Mouse (Mus musculus) left cerebral cortex, postnatal 25 days (tissue): ENCODE data around the gene Lgals3bp. TPM values are rescaled to one million over a fixed set of nuclear protein-coding genes. Genes with fewer than 3 reads are reported as not detected.

ENCODE experiments used
- DNase-seq, 2 experiments: peaks; one replicate each; pipeline ENCODE4 v3.0.0; 2022; ENCODE audit warnings: low spot score in 2 of 2, mixed read lengths in 1 of 2
- intact Hi-C: fragments of 180-260 bp; cut with DNase I; formaldehyde crosslinking; loops from one replicate; pipeline ENCODE4 v1.15.1; 2025
- total RNA-seq, 2 experiments: library from RNA; stranded (reverse); gene quantifications; 2 replicates each; pipeline ENCODE4 v1.2.3; 2021

Gene Lgals3bp
- total RNA-seq, 2 experiments from 2014 or later, result 14.2 to 15.2 TPM

DNA sequence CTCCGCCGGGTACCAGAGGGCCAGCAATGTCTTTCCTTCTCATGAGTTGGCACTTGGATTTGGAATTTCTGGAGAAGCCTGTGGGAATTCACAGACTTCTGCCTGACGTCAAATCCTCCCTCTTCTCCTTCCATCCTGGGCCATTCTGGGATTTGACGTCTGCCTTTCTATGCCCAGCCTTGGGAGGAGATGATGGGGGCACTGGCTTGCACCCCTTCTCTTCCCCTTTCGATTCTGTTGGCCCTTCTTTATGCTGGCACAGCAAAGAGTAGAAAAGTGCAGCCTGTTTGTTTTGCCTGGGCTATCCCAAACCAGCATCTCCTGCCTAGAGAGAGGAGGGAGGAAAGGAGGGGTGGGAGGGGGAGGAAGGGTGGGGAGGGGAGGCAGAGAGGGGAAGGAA, 24.9 kb upstream of the Lgals3bp start:
- intact Hi-C loops, result loop anchor here (10.0 kb wide), 1 partner anchor 548 kb away; no protein-coding TSS in a partner anchor
- no peak for DNase-seq

DNA sequence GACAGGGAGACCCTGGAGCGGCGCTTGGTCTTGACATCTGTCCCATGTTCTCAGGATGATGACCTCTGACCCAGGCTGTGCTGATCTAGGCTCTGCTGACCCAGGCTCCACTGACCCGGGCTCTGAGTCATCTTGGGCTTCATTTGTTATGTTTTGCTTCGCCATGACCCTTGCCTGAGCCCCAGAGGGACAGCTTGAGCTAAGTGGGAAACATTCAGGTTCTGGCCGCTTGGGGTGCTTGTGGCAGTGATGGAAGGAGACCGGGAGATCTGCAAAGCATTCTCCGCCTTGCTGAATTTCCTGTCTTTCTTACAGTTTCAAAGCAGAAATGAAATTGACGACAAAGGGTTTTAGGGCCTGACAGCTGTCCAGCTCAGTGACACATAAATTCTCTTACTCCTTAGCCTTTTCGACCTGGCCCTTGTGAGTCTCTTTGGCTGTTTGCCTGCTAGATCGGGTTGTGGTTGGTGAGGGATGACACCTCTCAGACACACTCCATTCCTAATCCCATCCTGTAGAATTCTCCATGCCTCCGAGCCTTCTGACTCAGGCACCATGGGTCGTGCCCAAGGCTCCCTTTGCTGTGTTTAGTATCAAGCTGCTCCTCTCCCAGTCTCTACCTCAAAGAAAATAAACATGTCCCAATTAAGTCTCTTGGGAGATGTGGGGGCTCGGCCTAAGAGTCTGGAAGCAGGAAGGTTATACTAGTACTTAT, 22.9 kb upstream of the Lgals3bp start:
- intact Hi-C loops, result loop anchor here (1.0 to 10.0 kb wide), 3 partner anchors 19 to 550 kb away; no protein-coding TSS in a partner anchor
- DNase-seq, result no peak

DNA sequence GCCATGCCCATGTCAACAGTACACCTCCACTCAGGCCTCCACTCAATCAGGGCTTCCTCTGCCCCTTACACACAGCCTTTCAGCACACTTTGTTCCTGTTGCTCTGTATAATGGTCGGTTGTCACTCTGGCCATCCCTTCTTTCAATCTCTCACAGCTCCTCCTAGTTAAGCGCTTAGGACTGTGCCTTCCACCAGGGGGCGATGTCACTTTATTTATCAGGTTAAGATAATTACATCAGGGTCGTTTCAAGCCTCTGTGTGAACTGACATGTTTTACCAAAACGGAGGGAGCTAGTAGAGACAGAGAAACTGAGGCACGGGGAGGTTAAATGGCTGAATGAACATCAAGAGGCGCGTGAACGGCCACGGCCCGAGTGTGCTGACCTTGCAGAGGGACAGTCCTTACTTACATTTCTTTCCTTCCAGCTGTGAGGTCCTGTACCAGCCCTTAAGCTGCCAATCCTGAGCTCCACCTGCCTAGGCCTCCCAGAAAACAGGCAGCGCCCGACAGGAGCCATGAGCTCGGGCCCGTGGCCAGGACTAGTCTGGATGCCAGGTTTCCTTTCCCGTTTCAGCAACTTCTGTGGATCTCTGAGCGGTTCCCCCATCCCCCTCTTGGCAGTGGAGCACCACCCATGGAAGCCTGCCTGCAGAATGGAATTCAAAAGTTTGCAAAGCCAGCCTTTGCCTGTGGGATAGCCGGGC, 21.5 kb upstream of the Lgals3bp start:
- DNase-seq, result peak; percentile 74 to 87
- intact Hi-C loops, result loop anchor here (5.0 to 10.0 kb wide), 2 partner anchors 314 to 551 kb away; no protein-coding TSS in a partner anchor

GRCm38 (mm10) chr11:118420261-118420660, 18.4 kb upstream of the Lgals3bp start:
- intact Hi-C loops, result loop anchor here (5.0 to 10.0 kb wide), 2 partner anchors 317 to 555 kb away; no protein-coding TSS in a partner anchor

DNA sequence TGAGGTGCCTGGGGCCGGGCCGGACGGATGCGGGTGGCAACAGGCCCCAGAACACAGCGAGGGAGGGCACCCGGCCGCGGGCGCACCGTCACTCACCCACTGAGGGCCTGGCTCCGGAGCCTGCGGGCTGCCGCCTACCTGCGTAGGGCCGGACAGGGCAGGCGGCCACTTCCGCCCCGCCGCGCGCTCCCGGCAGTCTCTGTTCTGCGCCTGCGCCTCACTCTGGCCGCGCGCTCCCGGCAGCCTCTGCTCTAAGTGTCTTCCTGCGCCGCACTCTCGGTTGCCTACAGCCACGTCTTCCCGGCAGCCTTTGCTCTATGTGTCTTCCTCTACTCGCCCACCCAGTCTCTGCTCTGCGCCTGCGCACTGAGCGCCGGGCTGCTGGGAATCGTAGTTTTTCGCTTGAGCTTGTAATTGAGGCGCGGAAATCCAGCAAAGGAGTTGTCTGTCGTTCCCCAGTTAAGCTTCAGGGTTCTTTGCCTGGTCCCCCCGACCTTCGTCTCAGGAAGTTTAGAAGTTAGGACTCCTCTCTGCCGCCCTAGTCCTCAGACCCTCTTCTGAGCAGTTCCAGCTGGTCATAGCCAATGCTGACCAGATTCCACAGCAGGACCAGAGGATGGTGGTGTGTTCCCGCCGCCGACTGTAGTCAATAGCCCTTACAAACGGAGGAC, 17.1 kb upstream of the Lgals3bp start, which contains the start of gene Cant1:
TSS of gene Cant1 (minus strand) at position 253 of the 671 bp plus-strand sequence.
- peak; percentile 98 to 100 for DNase-seq
- intact Hi-C loops, result no loop called here

More at GRCm38 (mm10) chr11:118420261-118420660, 18.4 kb upstream of the Lgals3bp start:
- no peak for DNase-seq

GRCm38 (mm10) chr11:118418442-118418833, 16.5 kb upstream of the Lgals3bp start:
- DNase-seq, result no peak
- intact Hi-C loops, result no loop called here

DNA sequence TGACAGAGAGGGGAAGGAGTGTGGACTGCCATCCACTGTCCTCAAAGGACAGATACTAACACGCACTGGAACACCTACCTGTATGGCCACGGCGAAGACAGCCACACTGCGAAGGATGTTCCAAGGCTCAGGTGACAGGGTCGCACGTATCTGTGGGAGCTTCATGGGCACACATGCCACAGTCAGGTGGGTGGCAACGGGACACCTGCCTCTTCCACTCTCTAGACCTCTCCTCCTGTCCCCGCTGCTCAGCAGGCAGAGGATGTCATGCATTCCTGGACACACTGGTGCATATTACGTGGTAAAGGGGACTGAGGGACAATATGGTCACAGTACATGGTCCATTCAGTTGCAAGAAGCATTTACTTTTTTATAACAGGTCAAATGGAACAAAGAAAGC, 15.6 kb upstream of the Lgals3bp start:
- intact Hi-C loops, result no loop called here
- DNase-seq, result no peak

DNA sequence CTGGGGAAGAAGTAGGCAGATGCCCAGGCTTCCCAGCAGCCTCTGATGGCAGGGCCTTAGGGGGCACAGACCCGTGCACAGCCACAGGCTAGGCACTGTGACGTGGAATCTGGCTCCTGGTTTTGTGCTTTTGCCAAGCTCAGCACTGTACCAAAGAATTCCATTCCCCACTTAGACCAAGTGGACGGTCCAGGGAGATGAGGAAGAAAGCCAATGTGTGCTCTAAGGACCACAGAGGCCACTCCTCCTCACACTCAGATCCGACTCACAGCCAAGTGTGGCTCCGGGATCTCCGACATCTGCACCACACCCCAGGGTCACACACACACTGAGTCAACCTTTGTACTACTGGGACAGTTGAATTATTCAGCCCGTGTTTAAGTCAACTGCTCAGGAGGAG, 14.2 kb upstream of the Lgals3bp start:
- intact Hi-C loops, result no loop called here
- no peak for DNase-seq

- intact Hi-C loops, result no loop called here
- DNase-seq, result no peak
These were observed 13.7 kb upstream of the Lgals3bp start for GRCm38 (mm10) chr11:118415630-118416029.

- no peak for DNase-seq
- intact Hi-C loops, result no loop called here
These were observed 12.4 kb upstream of the Lgals3bp start for GRCm38 (mm10) chr11:118414270-118414669.

DNA sequence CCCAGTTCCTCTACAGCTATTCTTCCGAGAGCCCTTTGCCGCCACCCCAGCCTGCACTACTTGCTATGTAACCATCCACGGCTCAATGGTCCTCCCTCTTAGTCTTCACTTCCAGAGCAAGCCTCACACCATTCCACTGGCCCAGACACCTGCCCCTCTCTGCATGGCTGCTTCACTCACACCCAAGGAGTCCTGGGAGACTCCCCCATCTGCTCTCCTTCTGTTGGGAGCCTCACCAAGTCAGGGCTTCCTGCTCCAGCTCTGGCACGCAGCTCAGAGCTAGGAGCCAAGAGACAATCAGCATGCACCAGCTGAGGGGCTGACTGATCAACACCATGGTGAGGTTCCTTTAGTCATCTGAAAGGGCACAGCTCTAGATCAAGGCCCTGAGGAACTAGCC, 11.2 kb upstream of the Lgals3bp start:
- peak in 1 of 2 experiments; percentile 39 for DNase-seq
- intact Hi-C loops, result no loop called here

- intact Hi-C loops, result no loop called here
- no peak for DNase-seq
These were observed 10.7 kb upstream of the Lgals3bp start for GRCm38 (mm10) chr11:118412601-118413000.

GRCm38 (mm10) chr11:118411271-118411670, 9.4 kb upstream of the Lgals3bp start:
- no peak for DNase-seq
- intact Hi-C loops, result no loop called here

- intact Hi-C loops, result no loop called here
- DNase-seq, result no peak
These were observed 8.6 kb upstream of the Lgals3bp start for GRCm38 (mm10) chr11:118410479-118410878.

GRCm38 (mm10) chr11:118410073-118410444, 8.2 kb upstream of the Lgals3bp start:
- intact Hi-C loops, result no loop called here
- DNase-seq, result no peak

GRCm38 (mm10) chr11:118409106-118410072, 7.5 kb upstream of the Lgals3bp start:
- intact Hi-C loops, result no loop called here
- DNase-seq, result no peak

DNA sequence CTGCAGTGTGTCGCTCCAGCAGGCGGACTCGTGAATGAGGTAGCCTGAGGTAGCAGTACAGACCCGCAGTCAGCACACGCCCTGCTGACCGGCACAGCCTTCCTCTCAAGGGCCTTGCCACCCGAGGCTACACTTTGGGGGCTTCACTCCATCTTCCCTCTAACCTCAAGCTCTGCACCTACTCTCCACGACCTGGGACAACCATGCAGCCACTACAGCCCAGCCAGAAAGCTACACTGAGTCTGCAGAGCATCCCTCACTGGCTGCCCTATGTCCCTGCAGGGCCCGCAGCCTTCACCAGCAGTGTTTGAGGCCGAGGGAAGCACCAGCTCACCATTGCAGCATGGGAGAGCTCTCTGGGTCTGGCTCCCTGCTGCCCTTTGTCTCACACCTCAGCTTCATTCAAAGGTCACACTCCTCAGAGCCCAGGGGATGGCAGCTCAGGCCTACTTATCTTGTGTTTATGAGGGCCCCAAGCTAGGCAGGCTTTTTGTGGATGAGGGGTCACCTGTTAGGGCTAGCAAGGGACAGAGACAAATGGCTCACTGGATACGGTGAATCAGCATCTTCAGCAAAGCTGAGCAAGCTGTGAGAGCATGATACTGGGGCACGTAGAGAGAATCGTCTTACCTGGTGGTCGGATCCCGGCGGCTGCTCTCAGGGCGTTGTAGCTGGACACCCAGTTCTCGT, 6.3 kb upstream of the Lgals3bp start:
- intact Hi-C loops, result no loop called here
- DNase-seq, result no peak

DNA sequence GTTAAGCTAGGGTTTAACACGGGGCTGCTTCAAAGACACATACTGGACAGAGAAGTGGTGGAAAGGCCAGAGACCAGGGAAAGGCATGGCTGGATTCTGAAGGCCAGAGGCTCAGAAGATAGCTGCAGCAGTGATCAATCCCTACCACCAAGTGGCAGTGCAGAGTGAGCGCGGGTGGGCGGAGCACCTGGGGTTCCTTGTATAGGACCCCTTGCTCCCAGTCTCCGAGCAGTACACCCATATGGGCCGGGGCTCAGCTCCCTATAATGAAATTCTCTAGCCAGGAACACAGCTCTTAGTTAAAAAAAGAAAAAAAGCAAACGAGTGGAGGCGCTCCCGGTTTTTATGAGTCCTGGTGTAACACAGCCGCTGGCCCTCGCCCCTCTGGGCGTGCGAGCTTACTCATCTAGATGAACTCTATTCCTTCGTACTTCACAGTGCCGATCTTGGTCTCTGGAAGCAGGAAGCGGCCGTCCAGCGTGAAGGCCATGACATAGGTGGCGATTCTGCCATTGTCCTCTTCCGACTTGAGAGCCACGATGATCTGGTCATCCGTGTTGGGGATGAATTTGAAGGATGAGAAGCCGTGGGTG, 5.5 kb upstream of the Lgals3bp start:
- DNase-seq, result peak in 1 of 2 experiments; percentile 25
- intact Hi-C loops, result no loop called here
